Mouse (Mus musculus): ENCODE data around the gene Olfr54. TPM values are rescaled to one million over a fixed set of nuclear protein-coding genes. Genes with fewer than 3 reads are reported as not detected.
"Not testable (repeated sequence)": the region's sequence is repeated elsewhere in the genome, so short reads cannot be mapped to it uniquely, and the experiment has no call there.

Olfr54 gene
- total and polyA plus RNA-seq, 3 experiments = not detected

GRCm38 (mm10) chr11:51011821-51012220, 2.2 kb upstream of the Olfr54 start:
- intact Hi-C loops (cut with DNase I) = no loop called here
- no peak overlapping the region for H3K4me3 ChIP-seq
- H3K36me3 ChIP-seq (ENCODE audit: control insufficient read depth, insufficient read depth, low read length) = no peaks in the 10 kb centered on the region
- peaks cover 2% of the 10 kb centered on the region; the same call in 1 of the 2 replicates for H3K27me3 ChIP-seq (ENCODE audit: control insufficient read depth, insufficient read depth, low read length)
- H3K27ac ChIP-seq = no peak overlapping the region
- DNase-seq = peak; percentile 17 to 26
- TF ChIP-seq CTCF (IDR thresholded peaks at IDR 0.05) (no peak), POLR2A (IDR thresholded peaks at IDR 0.05; ENCODE audit: insufficient read depth, low read depth, low read length) (no peak), EP300 (IDR thresholded peaks at IDR 0.05; ENCODE audit: insufficient read depth, low read depth, low read length) (no peak)
- no peaks in the 10 kb centered on the region for H3K79me2 ChIP-seq (replicated peaks; ENCODE audit: control insufficient read depth, insufficient read depth, low read length)
- H3K4me1 ChIP-seq (ENCODE audit: control insufficient read depth, insufficient read depth, low read length) = no peaks in the 10 kb centered on the region
- no peak overlapping the region for H3K9ac ChIP-seq (ENCODE audit: low read depth, low read length)
- WGBS = 31% methylated on average over 5 of the region's 5 CpGs

- intact Hi-C loops (cut with DNase I) = no loop called here
- no peak overlapping the region for H3K9ac ChIP-seq (ENCODE audit: low read depth, low read length)
- no peak overlapping the region for H3K4me3 ChIP-seq
- peaks cover 2% of the 10 kb centered on the region; the same call in 1 of the 2 replicates for H3K27me3 ChIP-seq (ENCODE audit: control insufficient read depth, insufficient read depth, low read length)
- no peak for TF ChIP-seq CTCF (IDR thresholded peaks at IDR 0.05)
- TF ChIP-seq POLR2A (IDR thresholded peaks at IDR 0.05; ENCODE audit: insufficient read depth, low read depth, low read length) = no peak
- no peak for TF ChIP-seq EP300 (IDR thresholded peaks at IDR 0.05; ENCODE audit: insufficient read depth, low read depth, low read length)
- no peaks in the 10 kb centered on the region for H3K4me1 ChIP-seq (ENCODE audit: control insufficient read depth, insufficient read depth, low read length)
- no peak overlapping the region for H3K27ac ChIP-seq
- no peaks in the 10 kb centered on the region for H3K36me3 ChIP-seq (ENCODE audit: control insufficient read depth, insufficient read depth, low read length)
- H3K79me2 ChIP-seq (replicated peaks; ENCODE audit: control insufficient read depth, insufficient read depth, low read length) = no peaks in the 10 kb centered on the region
- 39% methylated on average over 2 of the region's 2 CpGs for WGBS
- no peak for DNase-seq
These were observed 2.3 kb downstream of the Olfr54 start for GRCm38 (mm10) chr11:51016341-51016740.

GRCm38 (mm10) chr11:51026811-51027210, 12.8 kb downstream of the Olfr54 start:
- WGBS = 84% methylated on average over 11 of the region's 11 CpGs
- H3K36me3 ChIP-seq (ENCODE audit: control insufficient read depth, insufficient read depth, low read length); H3K9ac ChIP-seq (ENCODE audit: low read depth, low read length); H3K79me2 ChIP-seq (replicated peaks; ENCODE audit: control insufficient read depth, insufficient read depth, low read length); H3K4me3 ChIP-seq; H3K27ac ChIP-seq; H3K27me3 ChIP-seq (ENCODE audit: control insufficient read depth, insufficient read depth, low read length); intact Hi-C loops (cut with DNase I); H3K4me1 ChIP-seq (ENCODE audit: control insufficient read depth, insufficient read depth, low read length); DNase-seq: not testable (repeated sequence)

GRCm38 (mm10) chr11:51029381-51029780, 15.3 kb downstream of the Olfr54 start:
- intact Hi-C loops (cut with DNase I); H3K27ac ChIP-seq; DNase-seq; H3K36me3 ChIP-seq (ENCODE audit: control insufficient read depth, insufficient read depth, low read length); H3K9ac ChIP-seq (ENCODE audit: low read depth, low read length); H3K79me2 ChIP-seq (replicated peaks; ENCODE audit: control insufficient read depth, insufficient read depth, low read length); H3K4me3 ChIP-seq; H3K4me1 ChIP-seq (ENCODE audit: control insufficient read depth, insufficient read depth, low read length); H3K27me3 ChIP-seq (ENCODE audit: control insufficient read depth, insufficient read depth, low read length): not testable (repeated sequence)
- WGBS = 78% methylated on average over 8 of the region's 8 CpGs

- DNase-seq = no peak
- WGBS = 65% methylated on average over 2 of the region's 2 CpGs
- intact Hi-C loops (cut with DNase I) = no loop called here
- H3K36me3 ChIP-seq (ENCODE audit: control insufficient read depth, insufficient read depth, low read length) = no peaks in the 10 kb centered on the region
- H3K4me1 ChIP-seq (ENCODE audit: control insufficient read depth, insufficient read depth, low read length) = no peaks in the 10 kb centered on the region
- TF ChIP-seq CTCF (IDR thresholded peaks at IDR 0.05) = no peak
- TF ChIP-seq EP300 (IDR thresholded peaks at IDR 0.05; ENCODE audit: insufficient read depth, low read depth, low read length) = no peak
- TF ChIP-seq POLR2A (IDR thresholded peaks at IDR 0.05; ENCODE audit: insufficient read depth, low read depth, low read length) = no peak
- no peak overlapping the region for H3K4me3 ChIP-seq
- no peaks in the 10 kb centered on the region for H3K79me2 ChIP-seq (replicated peaks; ENCODE audit: control insufficient read depth, insufficient read depth, low read length)
- no peaks in the 10 kb centered on the region for H3K27me3 ChIP-seq (ENCODE audit: control insufficient read depth, insufficient read depth, low read length)
- H3K27ac ChIP-seq = no peak overlapping the region
- H3K9ac ChIP-seq (ENCODE audit: low read depth, low read length) = no peak overlapping the region
These were observed 16.2 kb downstream of the Olfr54 start for GRCm38 (mm10) chr11:51030225-51030624.

- no peak overlapping the region for H3K4me3 ChIP-seq
- H3K9ac ChIP-seq (ENCODE audit: low read depth, low read length) = no peak overlapping the region
- peaks cover 1% of the 10 kb centered on the region; the same call in 1 of the 2 replicates for H3K27me3 ChIP-seq (ENCODE audit: control insufficient read depth, insufficient read depth, low read length)
- H3K79me2 ChIP-seq (replicated peaks; ENCODE audit: control insufficient read depth, insufficient read depth, low read length) = no peaks in the 10 kb centered on the region
- TF ChIP-seq EP300 (IDR thresholded peaks at IDR 0.05; ENCODE audit: insufficient read depth, low read depth, low read length) (no peak), CTCF (IDR thresholded peaks at IDR 0.05) (peak; percentile 92)
- no peaks in the 10 kb centered on the region for H3K4me1 ChIP-seq (ENCODE audit: control insufficient read depth, insufficient read depth, low read length)
- intact Hi-C loops (cut with DNase I) = loop anchor here (1.0 kb wide), 1 partner anchor 93 kb away; no protein-coding TSS in a partner anchor
- no peak for DNase-seq
- 15% methylated on average over 1 of the region's 1 CpGs for WGBS
- no peak overlapping the region for H3K27ac ChIP-seq
- H3K36me3 ChIP-seq (ENCODE audit: control insufficient read depth, insufficient read depth, low read length) = no peaks in the 10 kb centered on the region
These were observed 18.8 kb downstream of the Olfr54 start for GRCm38 (mm10) chr11:51032851-51033250.

GRCm38 (mm10) chr11:51034141-51034540, 20.1 kb downstream of the Olfr54 start:
- intact Hi-C loops (cut with DNase I) = not testable (repeated sequence)

More at GRCm38 (mm10) chr11:51034141-51034540, 20.1 kb downstream of the Olfr54 start:
- H3K79me2 ChIP-seq (replicated peaks; ENCODE audit: control insufficient read depth, insufficient read depth, low read length); H3K4me1 ChIP-seq (ENCODE audit: control insufficient read depth, insufficient read depth, low read length); H3K36me3 ChIP-seq (ENCODE audit: control insufficient read depth, insufficient read depth, low read length); DNase-seq; H3K27ac ChIP-seq; H3K4me3 ChIP-seq; H3K27me3 ChIP-seq (ENCODE audit: control insufficient read depth, insufficient read depth, low read length); H3K9ac ChIP-seq (ENCODE audit: low read depth, low read length): not testable (repeated sequence)
